Mouse (Mus musculus) heart, postnatal 0 days (tissue): ENCODE results near the gene Ulk4.

ENCODE experiments used
- CTCF ChIP-seq: IDR thresholded peaks from 2 replicates; pipeline ENCODE4 v1.5.1; 2016; ENCODE audit warnings: antibody characterized with exemption, control low read depth, low read depth
- EP300 ChIP-seq: IDR thresholded peaks from 2 replicates; pipeline ENCODE4 v1.6.1; 2016; ENCODE audit warnings: antibody characterized with exemption, low read depth

- TF ChIP-seq CTCF (no peak), EP300 (no peak)
Measured at GRCm38 (mm10) chr9:121065383-121065978, 211.5 kb downstream of the Ulk4 start.
